Mouse (Mus musculus): ENCODE results near the gene Gm8871. TPM values are rescaled to one million over a fixed set of nuclear protein-coding genes. Genes with fewer than 3 reads are reported as not detected.
"Not testable (repeated sequence)": the region's sequence is repeated elsewhere in the genome, so short reads cannot be mapped to it uniquely, and the experiment has no call there.

The Gm8871 gene
- polyA plus RNA-seq (2011; ENCODE audit: insufficient read depth, insufficient read length, low read depth, missing spikeins), result not detected in 2 replicates

DNA sequence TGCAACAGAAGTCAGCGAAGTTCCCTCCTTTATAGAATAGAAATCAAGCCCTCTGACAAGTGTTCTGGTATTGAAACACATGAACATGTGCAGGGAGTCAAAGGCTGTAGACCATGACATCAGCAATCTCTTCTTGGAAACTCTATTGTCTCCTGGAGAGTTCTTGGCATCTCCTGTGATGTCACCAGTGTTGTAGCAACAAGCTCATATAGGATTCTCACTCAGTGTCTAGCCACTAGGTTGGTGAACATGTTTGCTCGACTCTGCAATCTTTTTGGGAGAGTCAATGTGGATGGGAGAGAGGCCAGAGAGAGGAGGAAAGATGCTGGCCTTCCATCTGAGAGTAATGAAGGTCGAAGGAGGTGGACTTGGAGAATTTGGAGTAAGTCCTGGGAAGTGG, at the start of gene Gm8871, which contains the start of gene Gm8857:
Gene Gm8871, plus strand, starts transcription at position 301 of the 400 bp plus-strand sequence.
Gene Gm8857, plus strand, starts transcription at position 303 of the 400 bp plus-strand sequence.
- H3K36me3 ChIP-seq (ENCODE audit: control insufficient read depth, insufficient read depth, low read length, poor library complexity, severe bottlenecking); H3K27me3 ChIP-seq (ENCODE audit: control insufficient read depth, insufficient read depth, low read length, poor library complexity, severe bottlenecking); H3K4me3 ChIP-seq (ENCODE audit: low read depth, low read length); H3K27ac ChIP-seq (ENCODE audit: insufficient read depth, low read length); H3K9me3 ChIP-seq (replicated peaks; ENCODE audit: control insufficient read depth, insufficient read depth, low read length, poor library complexity, severe bottlenecking); H3K9ac ChIP-seq (ENCODE audit: low read depth, poor library complexity, severe bottlenecking); H3K4me1 ChIP-seq (ENCODE audit: control insufficient read depth, insufficient read depth, low read length): not testable (repeated sequence)

DNA sequence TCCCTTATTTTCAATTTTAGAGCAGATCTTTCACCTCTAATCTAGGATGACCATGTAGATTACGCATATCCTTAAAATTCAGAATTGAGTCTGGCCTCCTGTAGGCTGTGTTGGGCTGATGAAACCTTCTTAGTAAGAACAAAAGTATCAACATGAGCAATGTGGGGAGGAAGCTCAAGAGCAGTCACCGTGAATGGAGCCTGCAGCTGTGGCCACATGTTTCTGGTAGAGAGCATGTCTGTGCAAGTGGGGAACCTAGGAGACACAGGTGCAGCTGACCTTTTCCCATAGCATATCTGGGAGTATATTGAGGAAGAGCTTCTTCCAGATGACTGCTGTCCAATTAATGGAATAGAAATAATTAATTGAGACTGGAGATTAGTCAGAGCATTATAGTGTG, 5.9 kb downstream of the Gm8871 start:
- H3K27ac ChIP-seq (ENCODE audit: insufficient read depth, low read length); H3K27me3 ChIP-seq (ENCODE audit: control insufficient read depth, insufficient read depth, low read length, poor library complexity, severe bottlenecking); H3K4me3 ChIP-seq (ENCODE audit: low read depth, low read length); H3K36me3 ChIP-seq (ENCODE audit: control insufficient read depth, insufficient read depth, low read length, poor library complexity, severe bottlenecking); H3K9me3 ChIP-seq (replicated peaks; ENCODE audit: control insufficient read depth, insufficient read depth, low read length, poor library complexity, severe bottlenecking); H3K9ac ChIP-seq (ENCODE audit: low read depth, poor library complexity, severe bottlenecking); H3K4me1 ChIP-seq (ENCODE audit: control insufficient read depth, insufficient read depth, low read length): not testable (repeated sequence)

DNA sequence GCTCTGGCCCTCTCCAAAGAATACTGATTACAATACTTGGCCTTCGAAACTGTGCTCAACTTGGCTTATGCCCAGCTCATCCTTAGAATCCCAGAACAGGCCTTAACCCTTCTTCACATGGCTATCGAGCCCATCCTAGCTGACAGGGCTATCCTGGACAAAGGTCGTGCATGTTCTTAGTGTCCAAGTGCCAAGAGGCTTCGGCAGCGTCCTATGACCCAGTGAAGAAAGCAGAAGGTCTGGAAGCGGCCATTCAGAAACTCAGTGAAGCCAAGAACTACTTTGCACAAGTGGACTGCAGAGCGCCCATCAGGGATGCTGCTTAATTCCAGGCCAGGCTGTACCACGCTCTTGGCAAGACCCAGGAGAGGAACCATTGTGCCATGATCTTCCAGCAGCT, 10.5 kb downstream of the Gm8871 start:
- not testable (repeated sequence) for H3K4me1 ChIP-seq (ENCODE audit: control insufficient read depth, insufficient read depth, low read length); H3K36me3 ChIP-seq (ENCODE audit: control insufficient read depth, insufficient read depth, low read length, poor library complexity, severe bottlenecking); H3K9ac ChIP-seq (ENCODE audit: low read depth, poor library complexity, severe bottlenecking); H3K9me3 ChIP-seq (replicated peaks; ENCODE audit: control insufficient read depth, insufficient read depth, low read length, poor library complexity, severe bottlenecking); H3K27ac ChIP-seq (ENCODE audit: insufficient read depth, low read length); H3K4me3 ChIP-seq (ENCODE audit: low read depth, low read length); H3K27me3 ChIP-seq (ENCODE audit: control insufficient read depth, insufficient read depth, low read length, poor library complexity, severe bottlenecking)

Other genes with a start within 250 kb of the Gm8871 start
- not detected in 2 replicates for gene Gm8857, start within 50 bp of the Gm8871 start, polyA plus RNA-seq (2011; ENCODE audit: insufficient read depth, insufficient read length, low read depth, missing spikeins)
- not detected in 2 replicates for gene Gm8879, start 179.8 kb downstream of the Gm8871 start, polyA plus RNA-seq (2011; ENCODE audit: insufficient read depth, insufficient read length, low read depth, missing spikeins)
- gene Gm5861, start 235.3 kb downstream of the Gm8871 start, polyA plus RNA-seq (2011; ENCODE audit: insufficient read depth, insufficient read length, low read depth, missing spikeins), result not detected in 2 replicates

Data from ES-Bruce4 (cell line).